In the genomic region with DNA sequence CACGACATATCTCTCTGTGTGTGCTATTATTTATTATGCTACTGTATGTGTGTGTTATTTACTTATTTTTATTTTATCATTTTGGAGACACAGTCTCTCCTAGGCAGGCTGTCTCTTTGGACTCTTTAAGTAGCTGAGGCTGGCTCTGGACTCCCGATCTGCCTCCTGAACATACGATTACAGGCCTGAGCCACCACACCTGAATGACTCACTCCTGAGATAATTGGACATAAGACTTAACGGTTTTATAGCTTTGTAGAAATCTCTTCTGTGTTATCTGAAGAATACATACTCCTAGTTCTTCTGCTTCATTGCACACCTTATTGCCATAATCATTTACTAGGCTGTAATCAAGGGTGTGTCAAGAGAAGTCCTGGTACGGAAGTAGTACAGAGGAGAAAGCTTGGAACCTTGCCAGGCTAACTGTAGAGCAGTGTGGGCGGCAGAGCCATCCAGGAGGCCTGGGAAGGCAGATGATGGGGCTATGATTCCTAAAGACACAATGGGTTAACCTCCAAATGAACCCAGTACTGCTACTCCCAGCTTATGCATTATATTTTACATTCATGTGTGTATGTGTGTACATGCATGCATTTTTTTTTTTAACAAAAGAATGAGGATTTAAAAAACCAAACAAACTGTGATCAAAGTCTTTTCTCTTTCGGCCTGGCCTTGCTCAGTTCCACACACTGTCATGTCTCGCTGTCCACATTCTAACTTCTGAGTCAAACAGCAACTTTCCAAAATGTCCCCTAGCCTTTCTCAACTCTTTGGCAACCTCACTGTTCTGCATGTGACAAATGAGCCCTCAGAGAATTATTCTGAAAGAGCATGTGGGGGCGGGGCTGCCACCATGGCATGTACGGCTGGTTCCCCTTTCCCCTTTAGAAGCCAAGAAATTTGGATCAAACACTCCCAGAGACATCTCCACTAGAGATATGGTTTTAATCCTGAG, we compare ENCODE assay signal across 8 mouse cellular contexts. TPM values are rescaled to one million over a fixed set of nuclear protein-coding genes. Genes with fewer than 3 reads are reported as not detected.
DNase-seq lines count a peak whose midpoint lies in the region; ATAC-seq lines count a peak whose summit lies in the region.

No protein-coding gene starts in this region.

- WGBS in hindbrain, embryonic 14.5 days, result 67% methylated on average over 10 of the region's 10 CpGs
- 66% methylated on average over 10 of the region's 10 CpGs for WGBS in hindbrain, embryonic 16.5 days

- DNase-seq in hindbrain, embryonic 14.5 days (ENCODE audit: low spot score), result peak; percentile 34
- peak; percentile 79 for DNase-seq in adrenal gland, postnatal 10 days
- DNase-seq in kidney, postnatal 10 days, result peak; percentile 57
- DNase-seq in urinary bladder, postnatal 4 days (ENCODE audit: low spot score in 2 of 2), result no peak
- no peak for DNase-seq in urinary bladder, postnatal 25 days (ENCODE audit: low spot score)

- no peaks in the 10 kb centered on the region for H3K9me3 ChIP-seq in hindbrain, embryonic 14.5 days (ENCODE audit: control insufficient read depth, low read length)
- no peaks in the 10 kb centered on the region for H3K9me3 ChIP-seq in hindbrain, embryonic 16.5 days (ENCODE audit: control insufficient read depth, low read length)

- no peaks in the 10 kb centered on the region for H3K27me3 ChIP-seq in hindbrain, embryonic 14.5 days (ENCODE audit: control insufficient read depth, insufficient read depth, low read length)
- no peaks in the 10 kb centered on the region for H3K27me3 ChIP-seq in hindbrain, embryonic 16.5 days (replicated peaks; ENCODE audit: control insufficient read depth, insufficient read depth, low read length)

- no peak overlapping the region for H3K9ac ChIP-seq in hindbrain, embryonic 14.5 days
- no peak overlapping the region for H3K9ac ChIP-seq in hindbrain, embryonic 16.5 days (ENCODE audit: low read depth, low read length)

- H3K4me1 ChIP-seq in hindbrain, embryonic 14.5 days (replicated peaks; ENCODE audit: control insufficient read depth, insufficient read depth, low read length), result peaks cover 33% of the 10 kb centered on the region
- peaks cover 26% of the 10 kb centered on the region for H3K4me1 ChIP-seq in hindbrain, embryonic 16.5 days (ENCODE audit: control insufficient read depth, insufficient read depth, low read depth, low read length)

- no peak for ATAC-seq in hindbrain, embryonic 14.5 days (ENCODE audit: low FRiP score)
- no peak for ATAC-seq in hindbrain, embryonic 16.5 days
- ATAC-seq in monocyte, adult 5-6 weeks (replicated peaks; ENCODE audit: insufficient number of reproducible peaks, low FRiP score, low TSS enrichment, poor library complexity, severe bottlenecking), result peak; percentile 64
- ATAC-seq in erythroid progenitor cell, adult 5-6 weeks (replicated peaks; ENCODE audit: low FRiP score, poor library complexity, severe bottlenecking), result no peak

- no peaks in the 10 kb centered on the region; the same call in 1 of the 2 replicates for H3K36me3 ChIP-seq in hindbrain, embryonic 14.5 days (replicated peaks; ENCODE audit: control insufficient read depth, insufficient read depth)
- no peaks in the 10 kb centered on the region for H3K36me3 ChIP-seq in hindbrain, embryonic 16.5 days (ENCODE audit: control insufficient read depth, insufficient read depth, low read length)

- no peak overlapping the region for H3K4me2 ChIP-seq in hindbrain, embryonic 14.5 days (replicated peaks)
- H3K4me2 ChIP-seq in hindbrain, embryonic 16.5 days (ENCODE audit: low read length), result no peak overlapping the region

- no peak overlapping the region for H3K27ac ChIP-seq in hindbrain, embryonic 14.5 days
- no peak overlapping the region for H3K27ac ChIP-seq in hindbrain, embryonic 16.5 days (ENCODE audit: low read depth, low read length)

- no peak overlapping the region for H3K4me3 ChIP-seq in hindbrain, embryonic 14.5 days (replicated peaks; ENCODE audit: low read length)
- H3K4me3 ChIP-seq in hindbrain, embryonic 16.5 days (ENCODE audit: low read length), result no peak overlapping the region

RNA-seq across cellular contexts. Expression of gene Ano6, which starts 4.2 kb away (rescaled TPM):
- 30.6 and 33.2 TPM in 2 replicates for polyA plus RNA-seq in hindbrain, embryonic 14.5 days (2014; fragmentation: Nextera tagmentation; extraction: Ambion mirVana)
- polyA plus RNA-seq in hindbrain, embryonic 16.5 days (2015; fragmentation: Nextera tagmentation; extraction: Ambion mirVana), result 25.0 and 30.6 TPM in 2 replicates
- total RNA-seq in adrenal gland, postnatal 10 days (2021), result 10 to 100 TPM; 54.4 to 72.8 TPM
- total RNA-seq in monocyte, adult 5-6 weeks (2017), result 47.5 to 60.0 TPM (median 54.9 TPM) in 3 replicates
- total RNA-seq in erythroid progenitor cell, adult 5-6 weeks (2015; ENCODE audit: low replicate concordance), result 23.1 and 28.1 TPM in 2 replicates
- 9.4 and 9.5 TPM in 2 replicates for total RNA-seq in erythroid progenitor cell, adult 5-6 weeks (2017; ENCODE audit: low replicate concordance)

Comparison
In these comparisons a context has a peak if more than half of its experiments do, and no peak if none do; other contexts are left out.
1. DNase-seq: peak in hindbrain, embryonic 14.5 days (single experiment), adrenal gland, postnatal 10 days (single experiment) and kidney, postnatal 10 days (single experiment); none in urinary bladder, postnatal 4 days (0 of 2) and urinary bladder, postnatal 25 days (single experiment).